Mouse (Mus musculus): ENCODE results near the gene Tacr2.

The Tacr2 gene

DNA sequence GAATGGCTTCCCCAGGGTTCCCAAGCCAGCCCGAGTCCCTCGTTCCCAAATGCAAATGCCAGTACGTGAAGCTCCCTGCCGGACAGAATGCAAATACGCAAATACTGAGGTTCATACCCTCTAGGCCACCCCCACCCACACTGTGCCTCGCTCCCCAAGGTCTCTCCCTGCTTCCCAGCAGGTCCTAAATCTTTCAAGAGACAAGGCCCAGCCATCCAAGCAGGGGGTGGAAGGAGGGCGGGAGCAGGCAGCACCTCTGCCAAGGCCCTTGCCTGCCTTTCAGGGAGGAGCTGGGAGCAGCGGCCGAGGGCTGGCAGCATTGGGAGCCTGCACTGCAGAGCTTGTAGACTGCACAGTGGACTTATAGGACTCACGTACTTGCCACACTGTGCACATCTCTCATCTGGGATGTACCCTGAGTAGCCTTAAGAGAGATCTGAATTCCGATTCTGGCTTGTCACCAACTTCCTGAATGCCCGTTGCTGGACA is at the start of gene Tacr2:
Tacr2 (plus strand) TSS at position 439 of the 489 bp plus-strand sequence.
- no peak for DNase-seq (ENCODE audit: low spot score)

DNA sequence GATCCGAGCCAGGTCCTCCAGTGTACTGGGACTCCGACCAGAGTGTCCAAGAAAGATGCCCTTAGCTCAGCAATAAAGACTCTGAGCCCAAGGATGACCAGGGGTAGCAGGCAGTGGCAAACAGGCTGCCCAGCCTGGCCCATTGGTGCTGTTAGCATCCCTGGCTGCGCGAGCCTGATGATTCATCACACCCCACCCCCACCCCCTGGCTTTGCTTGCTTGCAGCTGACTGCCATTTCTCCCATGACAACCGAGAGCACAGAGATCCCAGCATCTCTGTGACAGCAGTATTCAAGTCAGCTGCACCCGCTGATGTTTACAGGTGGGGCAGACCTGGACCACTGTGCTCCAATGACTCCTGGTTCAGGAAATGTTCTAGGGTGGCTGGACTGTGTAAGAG is 49.7 kb upstream of the Tacr2 start:
- DNase-seq (ENCODE audit: low spot score), result no peak

DNA sequence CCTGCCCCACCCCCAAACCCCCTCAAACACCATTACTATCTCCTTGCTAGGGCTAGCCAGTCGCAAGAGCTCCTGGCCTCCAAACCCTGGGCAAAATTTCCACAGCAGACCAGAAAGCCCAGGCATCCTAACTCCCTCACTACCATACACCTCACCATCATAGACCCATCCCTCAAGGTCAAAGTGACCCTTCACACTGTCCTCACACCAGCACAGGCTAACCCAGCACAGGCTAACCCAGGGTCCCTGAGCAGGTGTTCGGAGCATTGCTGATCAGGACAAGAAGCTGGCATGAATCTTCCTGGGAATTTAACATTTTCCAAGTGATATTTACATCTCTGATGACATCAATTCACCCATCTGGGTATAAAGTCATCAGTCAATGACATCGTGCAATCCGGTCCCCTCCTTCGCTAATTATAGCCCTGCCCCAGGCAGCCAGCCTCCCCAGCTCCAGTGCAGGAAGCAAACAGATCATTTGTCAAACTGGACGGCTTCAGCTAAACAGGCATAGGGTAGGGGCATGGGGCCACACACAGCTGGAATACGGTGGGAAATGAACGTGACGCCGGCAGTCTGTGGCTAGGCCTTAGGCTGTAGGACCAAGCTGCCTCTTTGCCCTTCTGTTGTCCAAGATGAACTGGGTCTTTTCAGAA is 43.9 kb upstream of the Tacr2 start:
- no peak for DNase-seq (ENCODE audit: low spot score)

DNA sequence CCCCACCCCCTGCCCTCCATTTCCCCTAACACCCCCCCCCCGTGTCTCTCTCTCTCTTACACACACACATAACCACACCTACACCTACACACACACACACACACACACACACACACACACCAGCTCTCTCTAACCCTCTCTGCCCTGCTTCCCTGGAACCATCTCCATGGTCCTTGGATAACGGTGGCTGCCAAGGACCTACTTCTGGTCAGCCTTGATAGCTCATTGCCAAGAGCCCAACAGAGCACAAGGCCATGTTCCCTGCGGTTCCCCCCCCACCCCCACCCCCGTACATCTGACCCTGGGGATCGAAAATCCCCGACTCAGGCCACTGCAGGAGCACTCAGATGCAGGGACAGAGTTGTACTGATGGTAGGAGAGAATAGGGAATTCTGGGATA is 40.9 kb upstream of the Tacr2 start:
- DNase-seq (ENCODE audit: low spot score), result no peak

DNA sequence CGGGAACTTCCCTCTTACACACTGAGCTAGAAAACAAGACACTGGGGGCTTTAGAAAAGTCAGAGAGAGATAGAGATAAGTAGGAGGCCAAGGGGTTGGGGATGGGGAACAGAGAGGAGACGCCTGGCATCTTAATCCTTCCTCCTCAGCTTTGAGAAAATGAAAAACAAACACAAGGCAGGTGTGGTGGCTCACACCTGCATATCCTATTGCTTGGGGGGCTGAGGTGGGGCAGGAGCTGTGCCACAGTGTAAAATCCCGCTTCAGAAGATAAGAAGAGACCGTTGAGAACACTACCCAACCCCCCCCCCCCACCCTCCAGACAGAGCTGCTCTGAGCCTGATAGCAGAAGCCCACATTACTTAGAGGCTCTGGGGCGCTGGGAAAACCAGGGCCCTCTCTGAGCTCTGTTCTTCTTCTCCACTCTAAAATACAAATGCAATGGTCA is 37.0 kb upstream of the Tacr2 start:
- DNase-seq (ENCODE audit: low spot score), result no peak

DNA sequence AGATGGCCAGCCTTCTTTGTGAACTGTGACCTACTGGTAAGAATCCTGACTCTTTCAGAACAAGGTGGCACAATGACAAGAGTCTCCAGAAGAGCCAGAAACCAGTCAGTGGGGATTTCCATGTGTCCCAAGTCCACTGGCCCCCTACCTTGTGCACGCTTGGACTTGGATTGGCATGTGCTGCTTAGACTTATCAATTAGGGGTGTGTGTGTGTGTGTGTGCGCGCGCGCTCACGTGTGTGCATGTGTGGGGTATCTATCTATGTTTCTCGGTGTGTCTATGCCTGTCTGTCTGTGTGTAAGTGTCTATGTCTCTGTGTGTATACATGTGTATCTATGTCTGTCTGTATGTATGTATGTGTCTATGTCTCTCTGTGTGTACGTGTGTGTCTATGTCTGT is 36.6 kb upstream of the Tacr2 start:
- no peak for DNase-seq (ENCODE audit: low spot score)

DNA sequence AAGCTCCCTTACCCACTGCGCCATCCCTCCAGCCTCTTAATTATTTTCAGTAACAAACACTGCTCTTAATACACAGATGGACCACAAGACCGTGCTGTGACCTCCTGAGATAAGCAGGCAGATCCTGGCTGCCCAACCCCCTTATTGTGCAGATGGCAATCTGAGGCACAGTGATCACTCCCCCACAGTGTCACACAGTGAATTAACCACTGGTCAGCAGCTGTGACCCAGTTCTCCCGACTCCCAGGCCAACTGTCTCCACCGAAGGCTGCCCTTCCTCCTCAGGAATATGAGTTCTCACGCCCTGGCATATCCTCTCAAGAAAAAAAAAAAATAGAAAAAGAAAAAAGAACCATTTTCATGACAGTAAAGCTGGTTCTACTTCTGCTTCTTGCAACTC is 35.6 kb upstream of the Tacr2 start:
- DNase-seq (ENCODE audit: low spot score), result no peak

DNA sequence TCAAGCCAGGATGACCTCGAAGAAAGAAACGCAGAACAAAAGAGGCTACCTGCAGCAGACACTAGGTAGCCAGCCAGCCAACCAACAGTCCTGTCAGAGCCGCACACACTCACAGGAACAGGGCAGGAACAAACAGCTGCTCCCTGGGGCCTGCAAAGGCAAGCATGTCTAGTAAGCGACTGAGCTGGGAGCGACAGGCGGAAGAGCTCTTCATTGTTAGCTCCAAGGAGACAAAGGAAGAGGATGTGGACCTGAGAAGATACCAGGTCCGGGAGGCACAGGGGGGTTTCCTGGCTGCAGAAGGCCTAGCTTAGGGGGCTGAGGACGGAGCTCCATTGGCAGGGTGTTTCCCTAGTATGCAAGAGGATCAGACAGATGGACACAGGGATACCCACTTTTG is 35.0 kb upstream of the Tacr2 start:
- DNase-seq (ENCODE audit: low spot score), result no peak

DNA sequence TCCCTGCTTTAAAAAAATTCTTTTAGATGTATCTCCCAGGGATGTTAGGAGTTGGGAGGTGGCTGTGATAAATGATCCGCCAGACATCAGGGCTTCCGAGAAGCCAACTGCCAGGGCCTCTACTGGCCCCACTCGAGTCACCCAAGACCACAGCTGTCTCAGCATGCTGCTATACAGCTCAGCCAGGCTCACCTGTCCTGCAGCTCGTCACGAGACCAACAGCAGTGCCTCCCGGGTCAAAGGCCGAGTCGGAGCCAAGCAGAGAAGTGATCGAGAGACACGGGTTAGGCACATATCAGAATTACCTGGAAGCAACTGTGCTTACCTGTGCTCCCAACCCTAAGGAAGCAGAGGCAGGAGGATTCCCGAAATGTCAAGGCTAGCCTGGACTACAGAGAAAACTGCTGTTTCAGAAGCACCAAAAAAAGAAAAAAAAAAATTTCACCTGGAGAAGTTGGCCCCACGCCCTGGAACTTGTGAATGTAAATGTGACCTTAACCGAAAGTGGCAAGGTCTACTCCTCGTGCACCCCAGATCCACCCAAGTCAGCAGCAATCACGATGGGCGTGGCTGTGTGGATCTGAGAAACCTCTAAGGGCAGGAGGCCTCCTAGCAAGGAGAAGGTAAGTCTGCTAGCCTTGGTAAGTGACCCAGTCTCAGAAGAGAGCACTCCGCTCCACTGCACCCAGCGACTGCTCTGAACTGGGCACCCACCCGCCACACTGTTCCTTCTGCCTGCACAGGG is 34.0 kb upstream of the Tacr2 start:
- DNase-seq (ENCODE audit: low spot score), result no peak

DNA sequence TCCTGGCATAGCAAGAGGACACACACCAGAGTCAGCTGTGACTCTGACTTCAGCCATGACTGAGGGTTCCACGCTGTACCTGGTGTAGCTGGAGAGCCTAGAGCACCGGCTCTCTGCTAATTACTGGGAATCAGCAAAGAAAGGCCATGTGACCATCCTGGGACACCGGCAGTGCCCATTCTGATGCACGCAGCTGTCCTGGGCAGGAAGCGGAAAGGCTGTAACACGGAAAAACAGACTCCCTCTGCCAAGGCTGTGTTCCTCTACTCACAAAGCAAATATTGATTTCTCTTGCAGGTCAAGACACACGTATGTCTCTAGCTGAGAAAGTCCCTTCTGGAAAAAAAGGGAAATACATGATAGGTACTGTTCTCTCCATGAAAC is 33.5 kb upstream of the Tacr2 start:
- DNase-seq (ENCODE audit: low spot score), result no peak

DNA sequence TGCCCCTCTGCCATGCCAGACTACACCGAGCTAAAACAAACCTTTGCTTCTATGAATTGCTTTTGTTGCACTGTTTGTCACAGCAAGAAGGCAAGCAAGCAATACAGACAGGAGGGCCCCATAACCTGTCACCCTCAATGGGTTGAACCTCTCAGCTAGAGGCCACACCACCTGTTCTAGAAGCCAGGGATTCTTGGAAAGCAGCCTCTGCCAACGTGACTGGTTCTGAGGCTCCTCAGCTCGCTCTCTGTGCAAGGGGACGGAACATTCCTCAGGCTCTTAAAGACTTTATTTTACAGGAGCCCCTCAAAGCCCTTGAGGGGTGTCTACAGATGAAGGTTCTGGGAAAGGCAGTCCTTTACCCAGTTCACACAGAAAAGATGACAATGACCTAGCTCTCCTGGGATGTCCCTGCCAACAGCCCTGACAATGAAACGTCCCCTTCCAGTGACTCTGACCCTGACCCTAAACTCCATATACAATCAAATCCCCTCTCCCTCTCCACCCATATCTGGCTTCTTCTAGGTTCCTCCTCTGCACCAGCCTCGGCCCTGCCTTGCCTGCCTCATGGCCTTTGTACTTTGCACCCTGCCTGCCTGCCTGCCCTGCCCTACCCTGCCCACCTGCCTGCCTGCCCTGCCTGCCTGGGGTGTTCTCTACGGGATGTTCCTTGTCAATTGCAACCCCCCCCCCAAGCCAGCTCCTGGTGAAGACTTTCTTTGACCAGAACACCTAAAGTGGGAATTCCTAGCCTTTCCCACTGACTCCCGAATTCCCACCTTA is 31.3 kb upstream of the Tacr2 start:
- DNase-seq (ENCODE audit: low spot score), result no peak

DNA sequence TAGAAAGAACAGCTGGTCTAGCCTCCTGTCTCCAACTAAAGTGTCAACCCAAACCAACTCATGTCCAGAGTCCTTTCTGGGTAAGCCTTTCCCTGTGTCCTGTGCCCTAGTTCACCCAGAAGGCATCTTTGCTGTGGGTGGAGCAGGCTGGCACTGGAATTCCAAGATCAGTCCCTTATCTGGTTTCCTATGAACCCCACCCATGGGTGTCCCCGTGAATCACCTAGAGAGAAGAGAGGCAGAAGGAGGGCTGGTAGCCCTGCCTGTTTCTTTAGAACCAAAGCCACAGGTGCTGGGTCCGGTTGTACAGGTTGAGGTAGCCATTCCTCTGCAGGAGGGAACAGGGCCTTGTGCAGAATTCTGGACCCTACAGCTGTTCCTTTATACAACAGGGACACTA is 30.6 kb upstream of the Tacr2 start:
- no peak for DNase-seq (ENCODE audit: low spot score)

DNA sequence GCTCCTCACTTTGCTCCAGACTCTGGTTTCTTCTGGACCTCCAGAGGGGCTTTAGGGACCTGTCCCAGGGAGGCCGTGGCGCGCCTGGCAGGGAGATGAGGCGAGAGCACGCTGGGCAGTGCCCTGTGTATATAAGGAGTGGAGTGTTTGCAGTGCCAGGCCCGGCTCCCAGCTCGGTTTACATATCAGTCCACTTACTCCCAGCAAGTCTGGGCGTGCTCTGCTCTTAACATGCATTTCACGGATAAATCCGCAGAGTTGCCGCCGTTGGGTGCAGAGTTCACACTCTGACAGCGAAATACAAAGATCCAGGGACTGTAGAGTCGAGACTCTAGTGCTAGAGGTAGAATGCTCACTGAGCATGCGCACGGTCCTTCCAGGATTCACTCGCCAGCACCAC is 29.5 kb upstream of the Tacr2 start:
- no peak for DNase-seq (ENCODE audit: low spot score)

DNA sequence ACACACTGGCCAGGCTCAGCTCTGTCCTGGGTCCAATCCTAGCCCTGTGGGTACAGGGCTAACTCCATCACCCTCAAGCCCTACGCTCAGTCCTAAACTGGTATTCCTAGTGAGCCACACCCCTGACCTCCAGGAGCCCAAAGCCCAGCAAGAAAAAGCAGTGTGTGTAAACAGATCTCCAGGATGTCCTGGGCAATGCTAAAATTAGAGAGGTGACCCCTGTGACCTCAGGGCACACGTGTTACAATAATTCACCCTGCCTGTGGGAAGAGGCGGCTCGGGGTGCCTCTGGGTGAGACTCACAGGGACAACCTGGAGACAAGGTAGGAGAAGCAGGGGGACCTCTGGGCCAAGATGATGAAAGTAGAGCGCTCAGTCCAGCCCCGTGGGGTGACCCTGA is 28.0 kb upstream of the Tacr2 start:
- DNase-seq (ENCODE audit: low spot score), result no peak

DNA sequence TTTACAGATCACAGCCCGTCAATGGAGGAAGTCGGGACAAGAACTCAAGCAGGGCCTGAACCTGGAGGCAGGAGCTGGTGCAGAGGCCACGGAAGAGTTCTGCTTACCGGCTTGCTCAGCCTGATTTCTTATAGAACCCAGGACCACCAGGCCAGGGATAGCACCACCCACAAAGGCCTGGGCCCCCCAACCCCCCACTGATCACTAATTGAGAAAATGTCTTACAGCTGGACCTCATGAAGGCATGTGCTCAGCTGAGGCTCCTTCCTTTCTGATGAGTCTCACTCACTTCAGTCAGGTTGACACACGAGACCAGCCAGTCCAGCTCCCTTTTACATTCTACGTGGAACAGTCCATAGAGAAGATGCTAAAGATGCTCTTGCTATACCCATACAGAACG is 26.4 kb upstream of the Tacr2 start:
- no peak for DNase-seq (ENCODE audit: low spot score)

DNA sequence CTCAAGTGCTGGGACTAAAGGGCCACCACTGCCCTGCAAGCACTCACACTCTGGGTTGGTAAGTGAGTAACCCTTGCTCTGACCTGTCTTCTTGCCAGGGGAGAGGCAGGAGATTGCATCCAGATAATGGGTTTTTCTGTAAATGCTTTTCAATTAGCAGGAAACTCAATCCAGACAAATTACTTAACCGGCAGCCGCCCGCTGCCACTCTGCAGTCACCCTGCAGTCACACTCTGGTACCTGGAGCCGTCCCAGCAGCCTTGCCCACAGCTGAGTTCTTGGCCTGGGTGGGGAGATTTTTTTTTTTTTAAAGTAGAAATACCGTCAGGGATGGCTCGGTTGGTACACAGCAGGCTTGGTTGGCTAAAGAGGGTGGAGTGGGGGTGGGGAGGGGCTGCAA is 24.1 kb upstream of the Tacr2 start:
- no peak for DNase-seq (ENCODE audit: low spot score)

DNA sequence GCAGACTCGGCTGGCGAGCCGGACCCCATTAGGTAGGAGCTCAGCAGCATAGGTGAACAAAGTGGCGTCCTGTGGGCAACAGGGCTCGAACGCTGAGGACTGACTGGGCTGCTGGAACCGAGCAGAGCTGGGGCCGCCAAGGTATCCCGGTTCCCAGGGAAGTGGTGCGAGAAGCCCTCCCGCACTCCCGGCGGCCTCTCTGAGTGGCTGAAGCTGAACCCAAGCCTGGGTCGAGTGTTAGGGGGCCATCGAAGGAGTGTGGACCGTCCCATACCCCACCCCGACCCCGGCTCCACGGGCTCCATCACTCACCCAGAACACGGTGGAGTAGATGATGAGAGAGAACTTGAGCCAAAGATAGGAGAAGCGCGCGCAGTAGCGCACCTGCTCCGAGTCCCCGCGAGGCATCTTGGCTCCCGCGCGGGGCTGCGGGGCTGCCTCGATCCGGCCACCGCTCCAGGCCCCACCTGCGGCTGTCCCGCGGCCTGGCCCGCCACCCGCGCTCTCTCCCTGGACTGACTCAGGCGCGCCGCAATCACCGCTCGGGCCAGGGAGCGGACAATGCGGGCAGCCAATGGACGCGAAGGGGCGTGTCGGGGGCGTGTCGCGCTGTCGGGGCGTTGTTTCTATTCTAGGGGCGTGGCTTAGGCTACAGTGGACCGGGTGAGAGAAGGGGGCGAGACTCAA is 21.4 kb upstream of the Tacr2 start, which contains the start of gene Tspan15:
Tspan15 (minus strand) TSS at position 544 of the 687 bp plus-strand sequence.
- peak; percentile 77 for DNase-seq (ENCODE audit: low spot score)

DNA sequence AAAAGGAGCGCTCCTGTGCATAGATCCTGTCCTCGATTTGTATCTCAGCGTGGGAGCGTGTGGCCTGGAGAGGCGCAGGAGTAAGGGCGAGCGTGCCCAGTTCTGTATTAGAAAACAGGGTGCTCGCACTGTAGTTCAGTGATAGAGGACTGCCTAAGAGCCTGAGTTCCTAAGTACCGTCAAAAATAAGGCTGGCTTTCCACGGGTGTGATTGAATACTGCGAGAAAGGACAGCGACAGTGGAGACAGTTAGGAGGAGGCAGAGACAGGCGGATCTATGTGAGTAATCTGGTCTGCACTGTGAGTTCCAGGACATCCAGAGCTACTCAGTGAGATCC is 20.9 kb upstream of the Tacr2 start:
- no peak for DNase-seq (ENCODE audit: low spot score)

DNA sequence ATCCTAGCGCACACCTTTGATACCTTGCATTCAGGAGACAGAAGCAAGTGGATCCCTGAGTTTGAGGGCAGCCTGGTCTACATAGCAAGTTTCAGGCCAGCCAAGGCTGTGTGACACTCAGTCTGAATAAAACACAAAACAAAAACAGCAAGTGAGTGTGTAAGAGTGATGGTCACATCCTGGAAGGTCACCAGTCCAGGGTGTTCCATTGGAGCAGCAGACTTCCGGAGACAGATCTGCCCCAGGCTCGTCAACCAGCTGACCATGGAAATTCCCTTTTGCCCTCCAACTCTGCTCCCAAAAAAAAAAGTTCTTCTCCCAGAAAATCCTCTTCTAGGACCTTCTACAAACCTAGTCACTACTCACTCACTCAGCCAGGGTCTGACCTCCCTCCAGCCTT is 20.4 kb upstream of the Tacr2 start:
- DNase-seq (ENCODE audit: low spot score), result no peak

DNA sequence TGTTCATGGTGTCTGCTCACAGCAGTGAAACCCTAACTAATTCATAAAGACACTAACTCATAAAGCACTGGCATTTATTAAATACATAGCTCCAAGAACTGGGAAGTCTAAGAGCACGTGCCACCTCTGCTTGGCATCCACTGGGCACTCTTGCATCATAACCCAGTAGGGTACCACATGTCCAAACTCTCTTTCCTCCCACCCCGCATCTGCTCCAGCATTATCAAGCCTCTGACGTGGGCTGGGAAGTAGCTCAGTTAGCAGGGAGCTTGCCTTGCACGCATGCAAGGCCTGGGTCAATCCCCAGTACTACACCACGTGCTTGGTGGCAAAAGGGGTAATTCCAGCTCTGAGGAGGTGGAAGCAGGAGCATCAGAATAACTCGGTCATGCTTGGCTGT is 16.1 kb upstream of the Tacr2 start:
- DNase-seq (ENCODE audit: low spot score), result no peak

DNA sequence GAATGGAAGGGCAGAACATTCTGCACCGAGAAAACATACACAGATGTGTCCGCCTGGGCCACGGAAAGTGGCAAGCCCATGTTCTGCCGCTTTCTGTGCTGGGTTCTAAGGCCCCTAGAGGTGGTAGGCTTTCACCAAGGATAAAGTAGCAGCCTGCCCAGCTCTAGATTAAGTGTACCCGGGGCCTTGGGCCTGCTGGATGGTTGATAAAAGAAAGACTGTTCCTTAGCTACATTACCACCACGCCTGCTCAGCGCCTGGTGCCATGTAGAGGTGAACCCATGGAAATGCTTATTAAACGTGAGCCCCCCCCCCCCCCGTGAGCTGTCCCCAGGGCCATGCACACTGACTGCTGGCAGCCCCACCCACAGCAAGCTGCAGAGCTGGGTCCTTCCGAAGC is 15.0 kb upstream of the Tacr2 start:
- no peak for DNase-seq (ENCODE audit: low spot score)

DNA sequence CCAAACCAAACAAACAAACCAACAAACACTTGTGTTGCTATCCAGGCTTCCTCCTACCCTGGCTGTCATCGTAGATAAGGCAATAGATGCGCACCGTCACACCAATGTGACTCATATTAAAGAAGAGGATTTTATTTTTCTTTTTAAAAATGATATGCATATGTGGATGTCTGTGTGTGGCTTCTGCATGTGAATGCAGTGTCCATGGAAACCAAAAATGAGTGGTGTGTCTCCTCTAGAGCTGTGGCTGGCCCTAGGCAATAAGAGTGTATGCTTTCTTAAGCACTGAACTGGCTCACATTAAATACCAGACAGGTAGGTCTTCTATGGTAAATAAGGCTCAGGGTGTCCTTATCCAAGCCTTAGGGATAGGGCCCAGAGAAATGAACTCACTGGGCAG is 13.6 kb upstream of the Tacr2 start:
- DNase-seq (ENCODE audit: low spot score), result no peak

DNA sequence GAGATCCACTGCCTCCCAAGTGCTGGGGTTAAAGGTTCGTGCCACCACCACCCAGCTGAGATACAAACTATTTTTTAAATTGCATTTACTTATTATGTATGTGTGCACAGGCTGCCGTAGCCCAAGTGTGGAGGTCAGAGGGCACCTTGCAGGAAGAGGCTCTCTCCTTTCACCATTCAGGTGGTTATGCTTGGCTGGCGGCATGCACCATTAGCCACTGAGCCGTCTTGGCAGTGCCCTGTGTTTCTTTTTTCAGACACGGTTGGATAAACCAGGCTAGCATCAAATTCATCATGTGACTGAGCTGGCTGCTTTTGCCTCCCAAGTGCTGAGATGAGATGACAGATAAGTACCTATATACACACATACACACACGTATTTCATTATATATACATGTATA is 13.0 kb upstream of the Tacr2 start:
- DNase-seq (ENCODE audit: low spot score), result no peak

Data from urinary bladder, postnatal 10 days (tissue).